Mouse (Mus musculus) hindbrain, embryonic 15.5 days (tissue): ENCODE results near the gene Tlk1. TPM values are rescaled to one million over a fixed set of nuclear protein-coding genes. Genes with fewer than 3 reads are reported as not detected.
"Not testable (repeated sequence)": the region's sequence is repeated elsewhere in the genome, so short reads cannot be mapped to it uniquely, and the experiment has no call there.

ENCODE experiments used
- ATAC-seq: fragments of 200-750 bp; cut with Nextera tagmentation; 2 replicates; pipeline ENCODE4 v1.8.0; 2017; ENCODE audit warnings: low read depth, moderate number of reproducible peaks, moderate TSS enrichment; ENCODE audit not compliant: low FRiP score
- H3K27ac ChIP-seq: fragments of 300-500 bp; sonication (generic); replicated peaks from 2 replicates; pipeline ENCODE4 v1.5.1; 2015; ENCODE audit warnings: mild to moderate bottlenecking, inconsistent platforms
- H3K27me3 ChIP-seq: fragments of 300-500 bp; sonication (generic); 2 replicates; pipeline ENCODE4 v1.6.1; 2015; ENCODE audit warnings: control low read depth, inconsistent platforms
- H3K36me3 ChIP-seq: fragments of 300-500 bp; sonication (generic); 2 replicates; pipeline ENCODE4 v1.6.1; 2015; ENCODE audit warnings: control low read depth, inconsistent platforms
- H3K4me1 ChIP-seq: fragments of 300-500 bp; sonication (generic); replicated peaks from 2 replicates; pipeline ENCODE4 v1.6.1; 2015; ENCODE audit warnings: control low read depth, inconsistent platforms
- H3K4me2 ChIP-seq: fragments of 300-500 bp; sonication (generic); 2 replicates; pipeline ENCODE4 v1.6.1; 2015; ENCODE audit warnings: moderate library complexity, mild to moderate bottlenecking, inconsistent platforms
- H3K4me3 ChIP-seq: fragments of 300-500 bp; sonication (generic); 2 replicates; pipeline ENCODE4 v1.5.1; 2015; ENCODE audit warnings: mild to moderate bottlenecking, inconsistent platforms
- H3K9ac ChIP-seq: fragments of 300-500 bp; sonication (generic); 2 replicates; pipeline ENCODE4 v1.6.1; 2015; ENCODE audit warnings: inconsistent platforms
- H3K9me3 ChIP-seq: fragments of 300-500 bp; sonication (generic); 2 replicates; pipeline ENCODE4 v1.6.1; 2016; ENCODE audit warnings: control low read depth, inconsistent platforms
- WGBS: fragments of 180-500 bp; shearing (Covaris S2); methylation state at CpG from one replicate; pipeline ENCODE4 v1.1.7; 2015; 5-methylcytosine and 5-hydroxymethylcytosine counted together
- polyA plus RNA-seq: library from polyadenylated mRNA; unstranded; fragments of >200 nt; fragmentation: Nextera tagmentation; extraction: Ambion mirVana; gene quantifications from 2 replicates; pipeline ENCODE4 v1.2.1, GENCODE M21; 2015

Gene Tlk1
- polyA plus RNA-seq, 1 experiment from 2014 or later = 26.5 TPM

GRCm38 (mm10) chr2:70809921-70810320 is 15.6 kb downstream of the Tlk1 start:
- no peaks in the 10 kb centered on the region for H3K27me3 ChIP-seq
- 88% methylated on average over 3 of the region's 3 CpGs for WGBS
- H3K4me3 ChIP-seq = no peak overlapping the region
- no peaks in the 10 kb centered on the region; the same call in 1 of the 2 replicates for H3K4me1 ChIP-seq
- no peaks in the 10 kb centered on the region for H3K36me3 ChIP-seq
- no peak for ATAC-seq
- H3K9me3 ChIP-seq = no peaks in the 10 kb centered on the region
- H3K4me2 ChIP-seq = no peak overlapping the region
- H3K27ac ChIP-seq = no peak overlapping the region
- no peak overlapping the region for H3K9ac ChIP-seq

DNA sequence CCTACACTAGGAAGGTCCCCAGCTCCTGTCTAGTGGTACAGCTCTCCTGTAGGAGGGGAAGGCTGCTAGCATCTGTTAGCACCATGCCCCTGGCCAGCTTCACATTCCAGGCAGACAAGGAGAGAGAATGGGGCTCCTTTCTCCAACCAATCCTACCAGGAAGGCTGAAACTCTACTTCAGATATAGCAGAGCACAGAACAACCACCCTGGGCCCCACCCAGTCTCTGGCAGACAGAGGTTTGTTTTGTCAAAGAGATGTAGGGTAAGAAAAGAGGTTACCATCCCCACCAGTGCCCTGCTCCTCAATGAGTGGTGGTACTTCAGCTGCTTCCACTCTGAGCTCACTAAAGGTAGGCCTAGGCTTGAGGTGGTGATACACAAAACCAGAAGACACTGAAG is 16.8 kb downstream of the Tlk1 start:
- no peaks in the 10 kb centered on the region; the same call in 1 of the 2 replicates for H3K4me1 ChIP-seq
- no peak overlapping the region for H3K4me3 ChIP-seq
- H3K4me2 ChIP-seq = no peak overlapping the region
- no peaks in the 10 kb centered on the region for H3K27me3 ChIP-seq
- H3K36me3 ChIP-seq = no peaks in the 10 kb centered on the region; the same call in 1 of the 2 replicates
- ATAC-seq = no peak
- H3K9me3 ChIP-seq = no peaks in the 10 kb centered on the region
- H3K27ac ChIP-seq = no peak overlapping the region
- H3K9ac ChIP-seq = no peak overlapping the region

DNA sequence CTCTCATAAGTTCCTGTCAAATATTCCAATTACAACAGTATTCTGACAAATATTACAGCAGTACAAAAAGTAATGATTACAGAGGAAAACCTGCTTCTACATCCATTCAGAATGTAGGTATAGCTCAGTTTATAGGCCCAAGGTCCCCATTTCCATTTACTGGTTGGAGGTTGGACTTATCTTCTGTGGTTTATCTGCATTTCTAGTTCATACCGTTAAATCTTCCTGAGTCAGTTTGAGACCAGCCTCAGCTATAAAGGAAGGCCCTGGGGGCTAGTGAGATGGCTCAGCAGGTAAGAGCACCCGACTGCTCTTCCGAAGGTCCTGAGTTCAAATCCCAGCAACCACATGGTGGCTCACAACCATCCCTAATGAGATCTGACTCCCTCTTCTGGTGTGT is 17.9 kb downstream of the Tlk1 start:
- not testable (repeated sequence) for ATAC-seq, H3K27me3 ChIP-seq, H3K4me2 ChIP-seq, H3K9me3 ChIP-seq, H3K27ac ChIP-seq, H3K4me1 ChIP-seq, H3K4me3 ChIP-seq, H3K9ac ChIP-seq, H3K36me3 ChIP-seq
- 91% methylated on average over 3 of the region's 3 CpGs for WGBS

GRCm38 (mm10) chr2:70806020-70806419 is 19.5 kb downstream of the Tlk1 start:
- H3K4me3 ChIP-seq = no peak overlapping the region
- H3K9me3 ChIP-seq = no peaks in the 10 kb centered on the region
- no peak overlapping the region for H3K9ac ChIP-seq
- WGBS = 85% methylated on average over 5 of the region's 5 CpGs
- H3K4me2 ChIP-seq = no peak overlapping the region
- H3K36me3 ChIP-seq = no peaks in the 10 kb centered on the region; the same call in 1 of the 2 replicates
- no peak for ATAC-seq
- H3K27ac ChIP-seq = no peak overlapping the region
- H3K4me1 ChIP-seq = no peaks in the 10 kb centered on the region
- no peaks in the 10 kb centered on the region for H3K27me3 ChIP-seq

- ATAC-seq, H3K4me3 ChIP-seq, H3K4me2 ChIP-seq, H3K9ac ChIP-seq, H3K27ac ChIP-seq, H3K27me3 ChIP-seq, H3K36me3 ChIP-seq, H3K9me3 ChIP-seq, H3K4me1 ChIP-seq: not testable (repeated sequence)
- WGBS = 91% methylated on average over 4 of the region's 4 CpGs
These were observed 21.8 kb downstream of the Tlk1 start for GRCm38 (mm10) chr2:70803696-70804095.

DNA sequence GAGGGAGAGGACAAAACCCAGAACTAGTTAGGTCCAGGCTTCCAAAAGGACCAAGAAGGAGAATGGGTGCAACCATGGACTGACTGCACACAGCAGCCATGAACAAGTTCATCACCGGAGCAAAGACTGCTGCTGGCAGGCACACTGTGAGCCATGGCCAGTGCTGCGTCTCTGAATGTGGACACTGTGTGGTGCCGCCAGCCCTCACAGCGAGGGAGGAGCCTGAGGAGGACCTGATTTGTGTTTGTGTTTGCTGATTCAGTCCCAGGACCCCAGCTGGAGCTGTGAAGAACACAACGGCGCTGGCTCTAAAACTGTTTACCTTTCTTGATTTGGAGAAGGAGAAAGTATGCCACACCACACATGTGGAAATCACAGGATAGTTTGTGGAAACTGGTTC is 22.9 kb downstream of the Tlk1 start:
- Histone ChIP-seq H3K27ac (no peak overlapping the region), H3K4me3 (no peak overlapping the region), H3K4me1 (no peaks in the 10 kb centered on the region), H3K4me2 (no peak overlapping the region), H3K36me3 (no peaks in the 10 kb centered on the region; the same call in 1 of the 2 replicates), H3K9ac (no peak overlapping the region), H3K9me3 (no peaks in the 10 kb centered on the region), H3K27me3 (no peaks in the 10 kb centered on the region)
- WGBS = 34% methylated on average over 6 of the region's 6 CpGs
- no peak for ATAC-seq

GRCm38 (mm10) chr2:70801543-70801942 is 24.0 kb downstream of the Tlk1 start:
- Histone ChIP-seq H3K4me1 (no peaks in the 10 kb centered on the region), H3K9me3 (no peaks in the 10 kb centered on the region), H3K9ac (no peak overlapping the region), H3K27me3 (no peaks in the 10 kb centered on the region), H3K36me3 (no peaks in the 10 kb centered on the region; the same call in 1 of the 2 replicates), H3K4me2 (no peak overlapping the region), H3K4me3 (no peak overlapping the region), H3K27ac (no peak overlapping the region)
- ATAC-seq = no peak

GRCm38 (mm10) chr2:70800396-70800795 is 25.1 kb downstream of the Tlk1 start:
- Histone ChIP-seq H3K36me3 (no peaks in the 10 kb centered on the region; the same call in 1 of the 2 replicates), H3K4me3 (no peak overlapping the region), H3K9ac (no peak overlapping the region), H3K4me1 (no peaks in the 10 kb centered on the region), H3K9me3 (no peaks in the 10 kb centered on the region), H3K27ac (no peak overlapping the region), H3K27me3 (no peaks in the 10 kb centered on the region), H3K4me2 (no peak overlapping the region)
- ATAC-seq = no peak
- 98% methylated on average over 1 of the region's 1 CpGs for WGBS

DNA sequence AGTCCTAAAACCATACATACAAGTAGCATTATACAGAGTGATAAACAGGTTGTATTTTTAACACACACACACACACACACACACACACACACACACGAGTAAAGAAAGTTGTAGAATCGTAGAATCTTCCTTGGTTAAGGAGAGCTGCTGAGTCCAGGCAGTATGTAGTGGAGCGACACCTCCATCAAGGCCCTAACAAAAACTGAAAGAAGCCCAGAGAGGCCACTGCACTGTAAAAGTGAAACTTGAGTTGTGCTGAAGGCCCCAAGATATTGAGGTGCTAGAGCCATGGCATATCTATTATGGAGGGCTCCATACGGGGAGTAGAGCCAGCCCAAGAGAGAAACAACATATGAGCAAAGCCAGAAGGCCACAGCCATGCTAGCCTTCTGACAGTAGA is 32.3 kb downstream of the Tlk1 start:
- no peaks in the 10 kb centered on the region for H3K27me3 ChIP-seq
- 96% methylated on average over 4 of the region's 4 CpGs for WGBS
- no peak overlapping the region for H3K4me2 ChIP-seq
- H3K36me3 ChIP-seq = peaks cover 4% of the 10 kb centered on the region; the same call in 1 of the 2 replicates
- H3K27ac ChIP-seq = no peak overlapping the region
- H3K4me3 ChIP-seq = no peak overlapping the region
- H3K9me3 ChIP-seq = no peaks in the 10 kb centered on the region
- no peaks in the 10 kb centered on the region for H3K4me1 ChIP-seq
- no peak for ATAC-seq
- H3K9ac ChIP-seq = no peak overlapping the region

GRCm38 (mm10) chr2:70790246-70790645 is 35.3 kb downstream of the Tlk1 start:
- H3K27me3 ChIP-seq = no peaks in the 10 kb centered on the region
- no peak overlapping the region for H3K4me2 ChIP-seq
- no peak overlapping the region for H3K27ac ChIP-seq
- no peaks in the 10 kb centered on the region for H3K9me3 ChIP-seq
- H3K4me1 ChIP-seq = no peaks in the 10 kb centered on the region
- no peak for ATAC-seq
- H3K4me3 ChIP-seq = no peak overlapping the region
- 86% methylated on average over 2 of the region's 2 CpGs for whole genome bisulfite sequencing
- no peak overlapping the region for H3K9ac ChIP-seq
- H3K36me3 ChIP-seq = peaks cover 4% of the 10 kb centered on the region; the same call in 1 of the 2 replicates

DNA sequence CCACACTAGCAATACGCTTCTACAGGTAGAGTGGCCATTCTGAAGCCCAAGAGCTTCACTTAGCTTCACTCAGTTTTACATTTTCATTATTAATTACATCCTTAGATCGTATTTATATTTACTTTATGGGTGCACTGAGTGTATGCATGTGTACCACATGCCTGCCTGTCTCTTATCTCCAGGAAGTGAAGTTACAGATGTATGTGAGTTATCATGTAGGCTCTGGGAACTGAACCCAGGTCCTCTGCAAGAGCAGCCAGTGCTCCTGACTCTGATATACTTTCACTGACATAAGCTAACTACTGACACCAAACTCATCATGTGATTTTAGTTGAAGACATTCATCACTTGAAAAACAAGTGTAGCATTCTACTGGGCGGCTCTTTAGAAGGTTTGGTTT is 36.2 kb downstream of the Tlk1 start:
- Histone ChIP-seq H3K9me3 (no peaks in the 10 kb centered on the region), H3K36me3 (no peaks in the 10 kb centered on the region), H3K4me2 (no peak overlapping the region), H3K4me1 (no peaks in the 10 kb centered on the region), H3K27me3 (no peaks in the 10 kb centered on the region), H3K9ac (no peak overlapping the region), H3K27ac (no peak overlapping the region), H3K4me3 (no peak overlapping the region)
- WGBS = 96% methylated on average over 3 of the region's 3 CpGs
- ATAC-seq = no peak

GRCm38 (mm10) chr2:70784447-70784846 is 41.1 kb downstream of the Tlk1 start:
- ATAC-seq = no peak
- Histone ChIP-seq H3K9me3 (no peaks in the 10 kb centered on the region), H3K4me2 (no peak overlapping the region), H3K36me3 (no peaks in the 10 kb centered on the region), H3K9ac (no peak overlapping the region), H3K27me3 (no peaks in the 10 kb centered on the region), H3K4me3 (no peak overlapping the region), H3K4me1 (no peaks in the 10 kb centered on the region), H3K27ac (no peak overlapping the region)
- 83% methylated on average over 4 of the region's 4 CpGs for WGBS

- Histone ChIP-seq H3K9ac (no peak overlapping the region), H3K27me3 (no peaks in the 10 kb centered on the region), H3K36me3 (no peaks in the 10 kb centered on the region), H3K27ac (no peak overlapping the region), H3K4me1 (no peaks in the 10 kb centered on the region), H3K4me2 (no peak overlapping the region), H3K4me3 (no peak overlapping the region), H3K9me3 (no peaks in the 10 kb centered on the region)
- 88% methylated on average over 8 of the region's 8 CpGs for WGBS
- no peak for ATAC-seq
These were observed 42.0 kb downstream of the Tlk1 start for GRCm38 (mm10) chr2:70783504-70783903.
